7 mouse cellular contexts compared by ENCODE assay signal in genomic region chr19:61151701-61152420, GRCm38 (mm10). TPM values are rescaled to one million over a fixed set of nuclear protein-coding genes. Genes with fewer than 3 reads are reported as not detected.
DNase-seq lines count a peak whose midpoint lies in the region; ATAC-seq and TF ChIP-seq lines count a peak whose summit lies in the region.

No protein-coding gene starts in this region.

- H3K36me3 ChIP-seq in E14TG2a.4 (ENCODE audit: insufficient read depth, low read length): no peaks in the 10 kb centered on the region
- H3K36me3 ChIP-seq in intestine, embryonic 15.5 days: no peaks in the 10 kb centered on the region

- ATAC-seq in intestine, embryonic 15.5 days: peak; percentile 89

- 5% methylated on average over 27 of the region's 27 CpGs for WGBS in intestine, embryonic 15.5 days

- H3K9me3 ChIP-seq in E14TG2a.4 (ENCODE audit: low read length): peaks cover 12% of the 10 kb centered on the region
- no peaks in the 10 kb centered on the region for H3K9me3 ChIP-seq in intestine, embryonic 15.5 days

- H3K4me3 ChIP-seq in E14TG2a.4 (replicated peaks; ENCODE audit: low read length): peak overlapping the region; percentile 61
- peak overlapping the region; percentile 23 for H3K4me3 ChIP-seq in embryonic fibroblast, embryonic 13.5 days (ENCODE audit: insufficient read depth, low read length)
- peak overlapping the region; percentile 46 for H3K4me3 ChIP-seq in intestine, embryonic 15.5 days (replicated peaks)

- H3K4me1 ChIP-seq in E14TG2a.4 (replicated peaks; ENCODE audit: low read depth, low read length): no peaks in the 10 kb centered on the region
- no peaks in the 10 kb centered on the region for H3K4me1 ChIP-seq in embryonic fibroblast, embryonic 13.5 days (ENCODE audit: control insufficient read depth, insufficient read depth, low read length)
- H3K4me1 ChIP-seq in intestine, embryonic 15.5 days (replicated peaks): no peaks in the 10 kb centered on the region

- H3K27me3 ChIP-seq in E14TG2a.4 (ENCODE audit: insufficient read depth, low read length): 0 out of 2 replicates have a peak, but pooled peaks cover 2% of the 10 kb centered on the region
- H3K27me3 ChIP-seq in intestine, embryonic 15.5 days (replicated peaks): no peaks in the 10 kb centered on the region

- no peak for TF ChIP-seq POLR2A in embryonic fibroblast, embryonic 13.5 days (IDR thresholded peaks at IDR 0.05; ENCODE audit: low read depth, low read length)

- TF ChIP-seq CTCF in E14TG2a.4 (conservative IDR thresholded peaks at IDR 0.05; ENCODE audit: low read length): no peak
- TF ChIP-seq CTCF in embryonic fibroblast, embryonic 13.5 days (IDR thresholded peaks at IDR 0.05; ENCODE audit: borderline replicate concordance, insufficient read depth, low read length): no peak

- H3K9ac ChIP-seq in intestine, embryonic 15.5 days: peak overlapping the region; percentile 55

- H3K27ac ChIP-seq in embryonic fibroblast, embryonic 13.5 days (ENCODE audit: insufficient read depth, low read length): no peak overlapping the region
- H3K27ac ChIP-seq in intestine, embryonic 15.5 days: peak overlapping the region; percentile 67

- peak; percentile 32 for DNase-seq in CD4-positive helper T cell, adult 2 months (ENCODE audit: low read depth, low spot score)
- peak; percentile 12 for DNase-seq in lung, postnatal 10 days
- DNase-seq in retina, embryonic 14.5 days (ENCODE audit: low spot score): peak; percentile 33
- no peak for DNase-seq in right cerebral cortex, adult 2 months (ENCODE audit: low spot score in 2 of 2)

- H3K4me2 ChIP-seq in intestine, embryonic 15.5 days (replicated peaks): peak overlapping the region; percentile 80

RNA-seq across cellular contexts. Expression of gene Zfp950, which starts 11.2 kb away (rescaled TPM):
- polyA plus RNA-seq in embryonic fibroblast, embryonic 13.5 days (2011; ENCODE audit: insufficient read length, low read depth, missing spikeins): 24.6 and 39.8 TPM in 2 replicates
- 32.8 and 38.1 TPM in 2 replicates for polyA plus RNA-seq in intestine, embryonic 15.5 days (2015; fragmentation: Nextera tagmentation; extraction: Ambion mirVana)

RNA-seq across cellular contexts. Expression of gene Gm7102, which starts 24.2 kb away (rescaled TPM):
- not detected in 2 replicates for polyA plus RNA-seq in embryonic fibroblast, embryonic 13.5 days (2011; ENCODE audit: insufficient read length, low read depth, missing spikeins)
- 0.16 TPM in 1 of 2 replicates, not detected in the other for polyA plus RNA-seq in intestine, embryonic 15.5 days (2015; fragmentation: Nextera tagmentation; extraction: Ambion mirVana)

RNA-seq across cellular contexts. Expression of gene Gm6020, which starts 31.8 kb away (rescaled TPM):
- polyA plus RNA-seq in embryonic fibroblast, embryonic 13.5 days (2011; ENCODE audit: insufficient read length, low read depth, missing spikeins): not detected in 2 replicates
- not detected in 2 replicates for polyA plus RNA-seq in intestine, embryonic 15.5 days (2015; fragmentation: Nextera tagmentation; extraction: Ambion mirVana)

Comparison
In these comparisons a context has a peak if more than half of its experiments do, and no peak if none do; other contexts are left out.
1. DNase-seq: peak in CD4-positive helper T cell, adult 2 months (single experiment), lung, postnatal 10 days (single experiment) and retina, embryonic 14.5 days (single experiment); none in right cerebral cortex, adult 2 months (0 of 2).
2. Peak in every context shown above with its lines, with median percentiles within 50 percentile points of each other: H3K4me3 ChIP-seq.